Mouse (Mus musculus) stomach, postnatal 0 days (tissue): ENCODE data around the gene Gm17402.

Source experiments
- CTCF ChIP-seq: IDR thresholded peaks from 2 replicates; pipeline ENCODE4 v1.5.1; 2016; ENCODE audit warnings: antibody characterized with exemption, low read depth, mild to moderate bottlenecking, moderate library complexity
- EP300 ChIP-seq: optimal IDR thresholded peaks from 2 replicates; pipeline ENCODE3; 2016; ENCODE audit warnings: antibody characterized with exemption

GRCm38 (mm10) chr3:67375063-67375462 lies at the start of gene Gm17402:
- no peak for TF ChIP-seq CTCF
- TF ChIP-seq EP300: no peak
